Mouse (Mus musculus): Measurements from ENCODE around the gene Cd200.
"Not testable (repeated sequence)": the region's sequence is repeated elsewhere in the genome, so short reads cannot be mapped to it uniquely, and the experiment has no call there.

Gene Cd200

DNA sequence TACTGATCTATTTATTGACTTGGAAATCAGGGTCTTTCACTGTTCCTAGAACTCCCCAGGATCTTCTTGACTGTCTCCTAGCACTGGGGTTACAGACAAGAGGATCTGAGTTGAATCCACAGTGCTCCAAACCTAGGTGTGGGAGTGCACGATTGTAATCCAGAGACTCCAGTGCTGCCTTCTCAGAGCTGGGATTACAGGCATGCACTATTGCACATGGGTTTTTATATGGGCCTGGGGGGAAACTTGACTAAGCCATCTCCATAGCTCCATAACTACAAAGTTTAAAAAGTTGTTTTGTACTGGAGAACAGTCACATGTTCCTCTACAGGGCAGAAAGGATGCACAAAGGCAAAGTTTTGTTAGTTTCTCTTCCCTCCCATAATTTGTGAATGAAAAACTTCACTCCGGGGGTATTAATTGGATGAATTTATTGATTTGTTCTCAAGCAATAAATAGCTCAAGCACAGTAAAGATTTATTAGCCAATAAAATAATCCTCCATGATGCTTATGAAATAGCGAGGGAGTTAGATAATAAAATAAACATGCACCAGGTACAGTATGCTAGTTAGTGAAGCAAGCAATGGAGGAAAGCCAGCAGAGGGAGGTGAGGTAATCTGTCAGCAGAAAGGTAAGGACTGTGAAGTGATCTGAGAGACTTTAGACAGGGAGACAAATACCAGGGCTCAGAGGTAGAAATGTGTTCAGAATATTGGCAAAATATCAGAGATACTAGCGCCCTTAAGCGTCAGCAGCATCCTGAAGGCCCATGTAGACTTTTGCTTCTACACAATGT lies 30.5 kb downstream of the Cd200 start:
- no peak for DNase-seq (ENCODE audit: low spot score)

DNA sequence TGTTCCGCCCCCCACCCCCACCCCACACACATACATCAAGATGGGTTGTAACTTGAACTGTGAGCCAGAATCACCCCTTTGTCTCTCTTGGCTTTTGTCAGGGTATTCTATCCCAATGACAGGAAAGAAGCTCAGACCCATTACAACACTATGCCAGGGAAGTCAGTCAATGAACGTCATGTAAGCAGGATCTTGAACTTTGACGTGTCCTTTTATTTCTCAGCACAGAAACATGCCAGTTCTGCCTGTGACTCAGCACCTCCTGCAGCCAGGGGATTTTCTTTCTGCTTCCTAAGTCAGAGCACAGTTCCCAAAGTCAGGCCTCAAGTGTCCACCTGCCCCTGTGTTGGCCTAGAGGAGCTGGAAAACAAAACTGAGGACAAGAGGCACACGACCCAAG lies 31.5 kb downstream of the Cd200 start:
- no peak for DNase-seq (ENCODE audit: low spot score)

DNA sequence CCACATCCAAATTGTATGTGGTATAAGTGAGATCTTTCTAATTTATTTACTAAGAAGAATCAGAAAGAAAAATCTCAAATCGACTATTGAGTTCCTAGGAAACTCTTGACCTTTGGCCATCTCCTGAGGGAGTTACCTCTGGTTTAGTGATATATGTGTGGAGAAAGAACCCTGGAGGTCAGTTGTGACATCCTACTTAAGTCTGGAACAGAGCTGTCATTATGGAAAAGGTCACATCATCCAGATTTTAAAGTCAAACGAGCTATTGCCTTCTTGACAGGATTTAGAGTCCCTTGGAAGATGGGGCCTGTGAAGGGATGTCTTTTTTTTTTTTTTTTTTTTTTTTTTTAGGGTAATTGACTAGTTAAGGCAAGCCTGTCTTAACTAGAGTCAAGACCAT lies 32.0 kb downstream of the Cd200 start:
- no peak for DNase-seq (ENCODE audit: low spot score)

DNA sequence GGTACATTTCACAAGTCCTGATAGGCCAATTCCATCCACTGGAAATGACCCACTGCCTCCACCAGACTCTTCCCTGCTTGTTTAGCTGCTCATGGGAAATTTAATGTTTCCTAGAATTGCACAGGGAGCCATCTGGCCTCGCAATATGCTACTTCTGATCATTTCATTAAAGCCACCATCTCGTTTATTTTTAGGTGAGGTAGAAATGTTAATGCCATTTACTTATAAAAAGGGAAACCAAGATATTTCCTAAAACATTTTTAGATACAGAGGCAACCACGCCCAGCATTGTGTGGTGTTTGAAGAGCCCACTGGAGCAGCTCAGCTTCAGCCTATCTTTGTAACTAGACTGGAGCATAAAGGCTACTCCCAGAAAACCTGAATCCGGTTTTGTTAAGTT lies 32.6 kb downstream of the Cd200 start:
- no peak for DNase-seq (ENCODE audit: low spot score)

DNA sequence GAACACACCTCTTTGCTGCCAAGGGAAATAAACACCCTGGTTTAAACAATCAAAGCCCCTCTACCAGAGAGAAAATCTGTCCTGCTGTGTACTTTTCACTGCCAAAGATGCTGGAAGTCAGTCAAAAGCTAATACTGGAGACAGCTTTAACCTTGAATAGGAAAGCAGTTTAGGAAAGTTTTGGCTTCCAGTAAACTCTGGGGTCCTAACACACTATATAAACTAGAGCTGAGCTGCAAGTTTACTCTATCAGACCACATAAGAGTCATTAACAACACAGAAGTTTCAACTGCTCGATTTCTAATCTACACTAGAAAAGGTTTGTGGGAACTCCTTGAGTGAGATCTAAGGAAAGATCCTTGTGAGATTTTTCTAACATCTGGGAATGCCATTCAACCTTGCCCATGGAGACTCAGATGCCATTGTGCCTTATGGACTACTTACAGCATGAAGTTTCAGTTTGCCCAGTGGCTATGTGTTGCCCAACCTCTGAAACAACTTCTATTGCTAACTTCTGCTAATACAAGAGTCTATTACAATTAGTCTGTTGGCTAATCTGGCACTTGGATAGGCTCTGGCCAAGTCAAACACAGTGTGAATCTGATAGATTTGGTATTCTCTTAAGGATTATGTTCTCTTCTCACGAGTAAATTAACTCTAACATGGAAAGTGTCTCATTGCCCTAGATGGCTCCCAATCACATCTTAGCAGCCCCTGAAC lies 33.2 kb downstream of the Cd200 start:
- no peak for DNase-seq (ENCODE audit: low spot score)

DNA sequence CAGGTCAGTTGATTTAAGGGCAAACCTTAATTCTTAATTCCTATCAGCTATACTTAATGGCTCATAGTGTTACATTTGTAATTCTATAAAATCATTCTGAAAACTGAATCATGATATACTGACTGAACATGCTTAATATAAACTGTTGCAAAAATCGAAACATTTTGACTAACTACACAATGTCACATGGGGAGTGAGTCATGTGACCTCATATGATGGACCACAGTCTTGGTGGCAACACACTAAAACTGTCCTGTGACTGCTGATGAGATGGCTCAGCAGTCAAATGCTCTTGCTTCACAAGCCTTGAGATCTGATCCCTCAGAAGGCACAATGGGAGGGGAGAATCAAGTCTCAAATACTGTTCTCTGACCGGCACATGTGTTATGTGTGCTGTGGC lies 34.8 kb downstream of the Cd200 start:
- DNase-seq (ENCODE audit: low spot score): no peak

DNA sequence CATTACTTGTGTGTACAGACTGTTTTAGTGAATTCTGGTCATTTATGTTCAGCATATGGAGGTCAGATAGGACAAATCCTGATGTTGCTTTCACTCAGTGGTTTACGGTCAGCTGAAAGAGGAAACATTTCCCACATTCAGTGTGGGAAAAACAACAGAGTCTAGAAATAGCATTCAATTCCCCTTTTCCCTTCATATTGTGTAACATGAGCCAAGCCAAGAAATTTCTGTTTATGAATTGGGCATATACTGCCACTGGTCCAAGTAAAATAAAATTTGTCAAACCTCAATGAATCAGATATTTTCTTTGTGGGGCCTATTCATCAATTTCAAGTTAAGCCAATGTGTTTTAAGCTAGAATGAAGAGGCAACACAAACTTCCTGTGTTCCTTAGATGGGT lies 37.8 kb downstream of the Cd200 start:
- no peak for DNase-seq (ENCODE audit: low spot score)

DNA sequence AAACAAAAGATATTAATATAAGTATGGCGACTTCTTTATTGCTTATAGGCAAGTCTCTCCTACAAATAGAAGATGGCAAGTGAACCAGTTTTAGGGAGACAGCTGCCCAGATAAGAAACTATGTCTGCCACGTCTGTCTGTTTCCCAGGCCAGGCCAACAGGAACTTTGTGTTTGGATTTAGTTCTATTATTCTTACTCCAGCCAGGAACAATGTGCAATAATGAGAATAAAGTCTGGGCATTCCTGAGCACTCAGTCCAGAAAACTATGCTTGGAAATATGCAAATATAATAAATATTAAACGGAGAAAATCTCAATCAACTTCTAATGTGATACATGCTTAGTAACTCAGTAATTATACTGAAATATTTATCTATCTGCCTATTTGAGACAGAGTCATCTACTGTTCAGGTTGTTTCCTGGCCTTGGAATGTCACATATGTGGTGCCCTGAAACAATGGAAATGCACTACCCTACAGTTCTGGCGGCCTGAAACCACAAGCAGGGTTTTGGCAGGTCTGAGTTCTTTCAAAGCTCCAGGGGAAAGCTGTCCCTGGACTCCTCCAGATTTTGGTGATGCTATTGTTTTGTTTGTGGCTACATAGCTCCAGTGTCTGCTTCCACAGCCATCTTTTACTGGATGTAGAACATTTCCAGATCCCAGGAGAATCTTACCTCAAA lies 39.4 kb downstream of the Cd200 start:
- DNase-seq (ENCODE audit: low spot score): no peak

DNA sequence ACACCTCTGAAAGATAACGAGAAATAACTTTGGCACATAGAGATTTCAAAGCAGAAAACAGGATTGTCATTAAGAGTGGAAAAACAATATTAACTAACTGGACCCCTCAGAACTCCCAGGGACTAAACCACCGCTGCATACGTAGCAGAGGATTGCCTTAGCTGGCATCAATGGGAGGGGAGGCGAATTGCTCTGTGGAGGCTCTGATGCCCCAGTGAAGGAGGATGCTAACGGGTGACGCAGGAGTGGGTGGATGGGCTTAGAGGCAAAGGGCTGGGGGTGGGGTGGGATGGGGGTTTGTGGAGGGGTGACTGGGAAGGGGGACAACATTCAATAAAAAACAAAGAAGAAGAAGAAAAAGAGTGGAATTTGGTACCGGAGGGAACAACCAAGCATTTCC lies 42.7 kb downstream of the Cd200 start:
- DNase-seq (ENCODE audit: low spot score): no peak

DNA sequence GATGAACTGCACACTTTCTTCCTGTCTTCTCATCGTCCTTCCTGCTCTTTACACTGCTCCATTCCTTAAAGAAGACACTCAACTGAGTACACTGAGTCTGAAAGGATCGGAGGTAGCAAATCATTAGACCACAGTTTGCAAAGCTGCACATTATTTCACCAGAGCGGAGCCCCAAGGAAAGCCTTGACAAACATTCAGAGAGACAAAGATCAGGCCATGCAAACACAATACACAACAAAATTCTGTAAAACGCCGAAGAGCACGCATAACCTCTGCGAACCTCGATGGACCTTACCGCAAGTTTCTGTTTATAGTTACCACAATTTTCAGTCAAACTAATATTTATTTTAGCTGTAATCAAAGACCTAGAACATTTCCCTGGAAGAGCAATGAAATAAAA lies 43.5 kb downstream of the Cd200 start:
- no peak for DNase-seq (ENCODE audit: low spot score)

DNA sequence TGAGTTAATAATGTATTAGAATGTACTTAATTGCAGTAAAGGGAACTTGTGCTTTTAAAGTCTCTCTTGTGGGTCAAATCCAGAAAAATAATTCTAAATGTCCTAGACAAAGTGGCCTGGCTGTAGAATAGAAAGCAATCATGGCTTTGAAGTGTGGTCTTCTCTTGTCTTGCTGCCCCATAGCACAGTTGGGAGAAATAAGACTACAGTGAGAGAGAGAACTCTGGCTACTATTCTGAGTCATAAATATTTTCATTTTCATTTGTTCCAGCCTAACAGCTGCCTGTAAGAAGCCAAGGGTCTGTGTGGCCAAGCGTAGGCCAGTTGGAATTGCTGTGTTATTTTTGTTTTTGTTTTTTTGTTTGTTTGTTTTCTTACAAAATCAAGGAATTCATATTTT lies 44.2 kb downstream of the Cd200 start:
- DNase-seq (ENCODE audit: low spot score): no peak

DNA sequence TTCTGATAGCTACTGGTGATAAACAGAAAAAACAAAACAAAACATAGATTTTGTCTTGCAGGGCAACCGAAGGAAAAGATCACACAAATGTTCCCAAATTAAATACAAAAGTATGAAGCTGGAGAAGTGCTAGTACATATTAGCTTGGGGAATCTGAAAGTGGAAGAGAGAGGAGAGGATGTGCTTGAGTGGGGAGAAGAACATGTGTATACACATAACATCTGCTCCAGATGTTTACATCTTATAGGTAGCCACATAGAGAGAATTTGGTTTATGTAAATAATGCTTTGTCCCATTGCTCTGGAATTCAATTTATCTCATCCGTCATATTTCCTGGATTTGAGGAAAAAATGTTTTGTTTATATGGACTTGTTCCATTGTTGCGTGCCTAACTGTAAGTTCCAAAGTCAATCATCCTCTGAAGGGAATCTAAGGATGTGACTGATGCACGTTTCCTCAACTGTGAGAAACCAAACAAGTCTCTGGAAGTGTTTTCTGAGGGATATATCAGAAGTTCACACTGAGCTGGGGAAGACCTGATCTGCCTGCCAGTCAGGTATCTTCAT lies 45.3 kb downstream of the Cd200 start:
- DNase-seq (ENCODE audit: low spot score): no peak

DNA sequence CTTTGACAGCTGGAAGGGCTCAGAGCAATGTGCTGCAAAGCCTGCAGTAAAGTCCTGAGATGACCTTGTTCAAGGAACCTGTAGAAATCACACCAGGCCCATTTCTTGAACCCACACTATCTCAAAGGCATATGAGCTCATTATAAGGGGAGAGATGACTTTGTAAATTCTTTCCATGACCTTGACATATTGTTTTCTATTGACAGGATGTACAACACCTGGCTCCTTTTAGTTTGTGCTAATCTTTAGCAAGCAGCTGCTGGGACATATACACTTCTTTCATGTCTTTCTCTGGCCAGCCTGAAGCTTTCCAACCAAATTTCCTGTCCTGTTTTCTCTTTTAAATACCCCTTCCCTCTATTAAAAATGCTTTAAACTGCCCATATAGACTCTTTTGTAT lies 47.4 kb downstream of the Cd200 start:
- no peak for DNase-seq (ENCODE audit: low spot score)

DNA sequence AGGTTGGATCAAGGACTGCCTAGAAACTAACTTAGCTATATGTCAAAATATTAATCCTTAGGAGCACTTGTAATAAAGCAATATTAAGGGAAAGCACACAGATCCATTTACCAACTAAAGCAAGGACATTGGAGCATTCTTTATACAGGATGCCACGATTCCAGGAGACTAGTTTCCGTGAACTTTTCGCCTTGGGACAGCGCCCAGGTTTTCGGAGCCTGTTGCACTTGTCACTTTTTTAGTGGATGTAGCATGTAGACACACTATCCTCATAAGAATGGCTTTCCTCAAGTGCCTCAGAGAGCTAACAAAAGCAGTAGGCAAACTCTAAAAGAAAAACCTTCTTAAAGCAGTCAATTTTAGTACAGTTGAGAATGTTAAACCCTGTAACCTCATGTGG lies 50.4 kb downstream of the Cd200 start:
- DNase-seq (ENCODE audit: low spot score): not testable (repeated sequence)

DNA sequence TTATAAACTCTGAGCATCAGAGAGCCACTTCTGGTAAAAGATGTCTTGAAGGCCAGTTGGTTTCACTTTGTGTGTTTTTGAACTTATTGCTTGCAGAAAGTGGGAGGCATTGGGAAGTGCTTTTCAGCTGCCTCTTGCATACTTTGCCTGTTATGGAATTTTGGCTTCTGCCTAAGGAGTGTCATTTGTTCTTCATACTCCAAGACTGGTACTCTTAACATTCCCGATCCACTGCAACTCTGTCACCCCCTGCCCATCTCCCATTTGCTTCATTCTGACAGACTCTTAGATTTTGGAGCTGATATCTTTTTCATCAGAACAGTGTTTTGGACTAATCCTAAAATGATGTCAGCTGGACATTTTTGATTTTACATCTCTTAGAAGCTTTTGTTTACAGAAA lies 51.7 kb downstream of the Cd200 start:
- DNase-seq (ENCODE audit: low spot score): no peak

DNA sequence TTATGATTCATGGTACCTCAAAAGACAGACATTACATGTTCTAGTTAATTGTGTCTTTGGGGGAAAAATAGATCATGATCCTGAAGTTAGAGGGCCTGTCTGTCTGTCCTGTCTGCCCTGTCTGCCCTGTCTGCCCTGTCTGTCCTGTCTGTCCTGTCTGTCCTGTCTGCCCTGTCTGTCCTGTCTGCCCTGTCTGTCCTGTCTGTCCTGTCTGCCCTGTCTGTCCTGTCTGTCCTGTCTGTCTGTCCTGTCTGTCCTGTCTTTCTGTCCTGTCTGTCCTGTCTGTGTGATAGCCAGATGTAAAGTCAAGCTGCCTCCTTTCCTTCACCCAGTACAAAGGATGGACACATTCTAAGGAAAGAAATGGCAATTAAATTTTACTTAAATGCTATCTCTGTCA lies 56.0 kb downstream of the Cd200 start:
- DNase-seq (ENCODE audit: low spot score): peak; percentile 21

DNA sequence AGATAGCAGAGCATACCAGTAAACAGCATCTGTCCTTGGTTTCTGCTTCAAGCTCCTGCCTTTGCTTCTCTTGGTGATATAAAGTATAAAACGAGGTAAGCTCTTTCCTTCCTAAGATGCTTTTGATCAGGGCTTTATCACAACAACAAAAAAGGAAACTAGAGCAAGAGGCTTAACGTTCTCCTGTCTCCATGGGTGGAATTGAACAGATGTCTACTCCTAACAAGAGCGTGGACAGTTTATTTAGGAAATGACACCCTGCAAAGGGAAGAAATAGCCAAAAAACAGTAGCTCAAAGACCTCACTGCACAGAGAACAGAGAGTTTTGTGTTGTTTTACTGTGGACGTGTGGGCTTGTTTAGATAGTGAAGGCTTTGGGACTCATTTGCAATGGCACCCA lies 58.1 kb downstream of the Cd200 start:
- no peak for DNase-seq (ENCODE audit: low spot score)

DNA sequence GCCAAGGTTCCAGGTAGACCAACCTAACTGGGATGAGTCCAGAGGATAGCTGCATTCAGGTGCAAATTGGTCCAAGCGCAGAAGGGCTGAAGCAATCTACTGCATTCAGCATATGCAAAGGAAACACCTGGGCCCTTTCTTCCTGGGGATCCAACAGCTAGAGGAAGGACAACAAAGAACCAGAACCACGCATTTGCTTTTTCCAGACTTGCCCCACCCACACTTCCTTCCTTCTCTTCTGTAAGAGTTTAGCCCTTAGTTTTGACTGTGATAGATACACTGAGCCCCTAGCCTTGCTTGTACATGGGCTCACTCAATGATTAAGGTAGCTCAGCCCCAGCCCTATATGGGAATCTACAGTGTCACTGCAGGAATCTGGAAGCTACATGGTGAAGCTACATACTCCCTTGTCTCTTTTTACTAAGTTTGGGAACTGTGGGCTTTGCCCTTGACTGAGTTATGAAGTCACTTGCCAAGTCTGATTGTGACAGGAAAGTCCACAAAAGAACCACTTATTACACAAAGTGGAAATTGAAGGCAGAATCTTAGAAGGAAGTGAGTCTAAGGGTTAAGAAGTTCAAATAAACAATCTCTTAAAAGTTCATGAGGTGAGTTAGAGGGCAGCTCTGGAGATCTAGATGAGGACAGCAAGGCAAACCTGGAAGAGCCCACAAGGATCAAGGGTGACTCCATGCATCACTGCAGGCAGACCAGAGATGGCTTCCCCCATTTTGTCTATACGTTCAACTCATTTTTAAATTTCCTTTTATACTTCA lies 59.1 kb downstream of the Cd200 start:
- DNase-seq (ENCODE audit: low spot score): no peak

DNA sequence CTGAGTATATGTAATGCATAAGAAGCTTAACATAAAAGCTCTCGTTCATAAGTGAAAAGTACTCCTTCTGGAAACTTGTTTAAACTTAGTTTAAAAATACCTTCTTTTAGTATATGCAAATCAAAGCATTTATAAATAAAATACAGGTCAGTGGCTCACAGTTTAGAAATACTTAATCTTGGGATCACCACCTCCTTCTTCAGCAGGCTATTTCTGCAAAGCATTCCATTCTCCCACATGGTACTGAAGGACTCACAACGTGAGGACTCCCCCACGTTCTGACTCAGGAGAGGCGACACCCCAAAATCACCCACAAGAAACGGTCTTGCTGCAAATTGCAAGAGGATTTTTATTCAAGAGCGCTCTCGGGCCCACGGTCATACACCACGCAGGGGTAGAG lies 60.6 kb downstream of the Cd200 start:
- not testable (repeated sequence) for DNase-seq (ENCODE audit: low spot score)

DNA sequence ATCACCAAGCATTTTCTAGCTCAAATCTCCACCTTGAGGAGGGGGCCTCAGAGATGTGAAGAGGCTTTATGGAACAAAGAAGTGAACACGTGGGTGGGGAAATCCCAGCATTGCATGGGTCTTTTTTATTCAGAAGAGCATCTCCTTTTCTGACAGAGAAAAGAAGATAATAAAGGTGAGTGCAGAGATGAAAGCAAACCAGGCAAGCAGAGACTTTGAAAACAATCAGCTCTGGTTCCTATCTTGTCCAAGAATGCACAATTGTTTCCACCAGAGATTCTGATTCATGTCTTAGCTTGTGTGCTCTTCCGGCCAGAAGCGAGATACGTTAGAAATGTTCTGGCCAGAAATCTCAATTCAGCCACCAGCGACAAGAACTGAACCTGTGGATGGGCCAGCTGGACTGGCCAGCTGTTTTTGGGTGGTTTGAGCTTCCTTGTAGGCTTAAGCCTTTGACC lies 61.9 kb downstream of the Cd200 start:
- no peak for DNase-seq (ENCODE audit: low spot score)

DNA sequence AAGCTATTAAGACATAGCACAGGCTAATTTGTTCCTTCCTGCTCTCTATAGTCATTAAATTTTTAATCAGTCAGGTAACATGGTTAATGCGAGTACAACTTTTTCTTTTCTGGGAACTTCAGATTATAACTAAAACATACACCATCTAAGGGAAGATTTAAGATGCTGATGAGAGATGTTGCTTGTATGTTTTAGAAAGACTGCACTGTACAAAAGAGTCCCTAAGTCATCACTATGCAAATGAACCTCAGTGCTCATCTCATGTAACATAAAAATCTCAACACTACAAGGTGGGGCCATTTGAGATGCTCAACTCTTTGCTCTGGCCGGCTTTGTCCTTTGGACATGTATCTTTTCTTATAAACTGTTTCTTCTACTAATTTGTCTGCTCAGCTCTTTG lies 62.5 kb downstream of the Cd200 start:
- no peak for DNase-seq (ENCODE audit: low spot score)

DNA sequence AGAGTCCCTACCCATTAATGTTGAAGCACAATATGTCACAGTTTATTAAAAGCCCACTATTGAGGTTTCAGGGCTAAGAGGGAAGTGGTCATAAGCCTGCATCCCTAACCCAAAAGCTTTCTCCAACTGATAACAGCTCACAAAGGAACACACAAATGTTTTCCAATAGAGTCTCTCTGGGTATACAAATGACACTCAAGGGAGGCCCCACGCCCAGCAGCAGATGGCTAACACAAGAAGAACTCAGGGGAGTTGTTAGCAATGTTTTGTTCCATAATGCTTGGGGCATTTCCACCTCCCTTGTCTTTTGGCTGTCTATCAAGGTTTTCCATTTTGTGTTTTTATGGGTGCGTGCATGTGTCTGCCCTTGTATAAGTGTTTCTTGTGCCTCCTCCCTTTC lies 64.0 kb downstream of the Cd200 start:
- no peak for DNase-seq (ENCODE audit: low spot score)

Data from retina, embryonic 14.5 days (tissue).